Comparison of ENCODE assay signal across 16 mouse cellular contexts in genomic region chr11:121709278-121709677, GRCm38 (mm10). TPM values are rescaled to one million over a fixed set of nuclear protein-coding genes. Genes with fewer than 3 reads are reported as not detected.
DNase-seq lines count a peak whose midpoint lies in the region; TF ChIP-seq lines count a peak whose summit lies in the region.
"Had no signal": no experiment of that assay in that cellular context is flagged by ENCODE, and none has a peak within 500 bp of the region (broad histone marks: within the 10 kb centered on the region; RNA-seq: fewer than 3 reads in every experiment).

No protein-coding gene starts in this region.

- peaks cover 31 to 50% of the 10 kb centered on the region in 2 experiments for H3K4me1 ChIP-seq in MEL (ENCODE audit: control insufficient read depth in 1 of 2, insufficient read depth in 2 of 2, low read length in 2 of 2)

- H3K27me3 ChIP-seq in MEL (ENCODE audit: control insufficient read depth in 1 of 2, insufficient read depth in 2 of 2, low read length in 2 of 2): no peaks in the 10 kb centered on the region
- H3K27me3 ChIP-seq: Patski had no signal

- no peaks in the 10 kb centered on the region for H3K79me2 ChIP-seq in MEL (ENCODE audit: control insufficient read depth, insufficient read depth, low read length, poor library complexity)

- no peak overlapping the region for H3K27ac ChIP-seq in MEL (ENCODE audit: control insufficient read depth, low read depth, low read length)

- no peaks in the 10 kb centered on the region for H3K9me3 ChIP-seq in MEL (replicated peaks; ENCODE audit: insufficient read depth, low read length)
- H3K9me3 ChIP-seq: G1E had no signal

- DNase-seq in MEL (ENCODE audit: low read depth, low spot score): peak; percentile 50
- DNase-seq in heart, adult 9 months (ENCODE audit: low spot score in 2 of 2): no peak
- DNase-seq: adrenal gland, adult 2 months; adrenal gland, adult 8-10 months; adrenal gland, postnatal 10 days; adrenal gland, postnatal 14 days; adrenal gland, postnatal 25 days; adrenal gland, postnatal 36 days; B cell, adult 2 months; cerebellum, adult 11 months; cerebellum, adult 11-12 months; cerebellum, adult 18-20 months; cerebellum, adult 2 months; cerebellum, adult 8-10 months had no signal

- no peak for TF ChIP-seq CTCF in MEL (IDR thresholded peaks at IDR 0.05 in 2 of 3, conservative IDR thresholded peaks at IDR 0.05 in 1 of 3; ENCODE audit: control insufficient read depth in 1 of 3, insufficient read depth in 1 of 3, low read depth in 2 of 3, low read length in 3 of 3, poor library complexity in 1 of 3, severe bottlenecking in 1 of 3)

- peaks cover 0 to 39% of the 10 kb centered on the region in 2 experiments; a peak in 2 of 4 replicates for H3K36me3 ChIP-seq in MEL (ENCODE audit: control insufficient read depth in 1 of 2, insufficient read depth in 2 of 2, low read length in 2 of 2)
- H3K36me3 ChIP-seq: G1E had no signal

- TF ChIP-seq EP300 in MEL (IDR thresholded peaks at IDR 0.05; ENCODE audit: low read depth in 1 of 2, low read length in 2 of 2): peak; percentile 58 to 64

- no peak overlapping the region for H3K9ac ChIP-seq in MEL (ENCODE audit: control insufficient read depth, low read depth, low read length, poor library complexity, severe bottlenecking)

- no peak overlapping the region for H3K4me3 ChIP-seq in MEL (ENCODE audit: control insufficient read depth in 1 of 2, insufficient read depth in 1 of 2, low read depth in 2 of 2, low read length in 2 of 2)

- no peak for TF ChIP-seq POLR2A in MEL (IDR thresholded peaks at IDR 0.05; ENCODE audit: control insufficient read depth in 1 of 2, insufficient read depth in 1 of 2, low read depth in 1 of 2, low read length in 2 of 2, poor library complexity in 1 of 2)

- TF ChIP-seq RAD21 in MEL (IDR thresholded peaks at IDR 0.05; ENCODE audit: low read depth, low read length): no peak

TF ChIP-seq in MEL, 35 proteins besides CTCF, POLR2A, EP300 and RAD21:
- TF ChIP-seq SMC3 (IDR thresholded peaks at IDR 0.05; ENCODE audit: low read depth, low read length) (no peak), UBTF (IDR thresholded peaks at IDR 0.05; ENCODE audit: borderline replicate concordance, insufficient read depth, low read depth, low read length) (no peak), E2F4 (IDR thresholded peaks at IDR 0.05; ENCODE audit: borderline replicate concordance, low read depth, low read length) (no peak), SIN3A (IDR thresholded peaks at IDR 0.05; ENCODE audit: low read length) (no peak), POLR2AphosphoS5 (IDR thresholded peaks at IDR 0.05; ENCODE audit: borderline replicate concordance, low read depth, low read length) (no peak), ELF1 (IDR thresholded peaks at IDR 0.05; ENCODE audit: low read depth, low read length) (no peak), TAL1 (IDR thresholded peaks at IDR 0.05; ENCODE audit: low read length) (peak; percentile 13; the same call in 1 of the 2 replicates), GATA1 (IDR thresholded peaks at IDR 0.05; ENCODE audit: low read depth, low read length) (peak; percentile 50), POLR2AphosphoS2 (IDR thresholded peaks at IDR 0.05; ENCODE audit: low read length) (no peak), MXI1 (IDR thresholded peaks at IDR 0.05; ENCODE audit: low read depth, low read length) (peak; percentile 69; the same call in 1 of the 2 replicates), TBP (IDR thresholded peaks at IDR 0.05; ENCODE audit: low read depth, low read length) (no peak), MAFK (IDR thresholded peaks at IDR 0.05; ENCODE audit: borderline replicate concordance, low read depth, low read length) (no peak), NRF1 (IDR thresholded peaks at IDR 0.05; ENCODE audit: insufficient read depth, low read depth, low read length, poor library complexity, severe bottlenecking) (no peak), CHD1 (IDR thresholded peaks at IDR 0.05; ENCODE audit: low read depth, low read length) (no peak), CHD2 (IDR thresholded peaks at IDR 0.05; ENCODE audit: low read length) (no peak), MYB (IDR thresholded peaks at IDR 0.05; ENCODE audit: low read depth, low read length) (0 out of 2 replicates have a peak, but pooled peaks have one; percentile 15), MAZ (IDR thresholded peaks at IDR 0.05; ENCODE audit: low read depth, low read length) (no peak; the same call in 1 of the 2 replicates), MYC (IDR thresholded peaks at IDR 0.05; ENCODE audit: low read depth, low read length) (no peak), USF2 (IDR thresholded peaks at IDR 0.05; ENCODE audit: borderline replicate concordance in 1 of 2, insufficient read depth in 1 of 2, low read depth in 1 of 2, low read length in 2 of 2) (no peak), USF1 (IDR thresholded peaks at IDR 0.05; ENCODE audit: low read depth, low read length) (no peak), ZMIZ1 (IDR thresholded peaks at IDR 0.05; ENCODE audit: low read depth, low read length) (no peak), ETS1 (IDR thresholded peaks at IDR 0.05; ENCODE audit: low read depth, low read length) (peak; percentile 66), ZNF384 (IDR thresholded peaks at IDR 0.05; ENCODE audit: low read depth, low read length) (no peak), HCFC1 (IDR thresholded peaks at IDR 0.05; ENCODE audit: low read depth, low read length) (no peak), TCF12 (IDR thresholded peaks at IDR 0.05; ENCODE audit: low read depth, low read length) (peak; percentile 57; the same call in 1 of the 2 replicates), MAX (IDR thresholded peaks at IDR 0.05; ENCODE audit: low read length) (no peak), ZKSCAN1 (IDR thresholded peaks at IDR 0.05; ENCODE audit: low read depth, low read length) (no peak), MEF2A (IDR thresholded peaks at IDR 0.05; ENCODE audit: extremely low read depth, insufficient replicate concordance, low read depth, low read length, poor library complexity, severe bottlenecking) (no peak), JUND (IDR thresholded peaks at IDR 0.05; ENCODE audit: low read depth, low read length) (no peak), KAT2A (conservative IDR thresholded peaks at IDR 0.05; ENCODE audit: low read depth, low read length) (no peak), RCOR1 (IDR thresholded peaks at IDR 0.05; ENCODE audit: low read depth, low read length) (peak; percentile 39; the same call in 1 of the 2 replicates), NELFE (IDR thresholded peaks at IDR 0.05; ENCODE audit: low read depth, low read length) (no peak), GABPA (IDR thresholded peaks at IDR 0.05; ENCODE audit: low read depth, low read length) (no peak), ZC3H11A (IDR thresholded peaks at IDR 0.05; ENCODE audit: low read depth, low read length) (no peak), BHLHE40 (IDR thresholded peaks at IDR 0.05; ENCODE audit: borderline replicate concordance, low read depth, low read length) (no peak)

RNA-seq across cellular contexts. Expression of gene Metrnl, which starts 7.9 kb away (rescaled TPM):
- total RNA-seq in MEL (2012; rRNA removed): 2.7 TPM in 2 replicates
- 1 to 10 TPM in 1 of 2 experiments, not detected in 1; 2.9 TPM for polyA plus RNA-seq in MEL (2012; ENCODE audit: insufficient read depth in 1 of 2, insufficient read length in 2 of 2, low read depth in 1 of 2, low replicate concordance in 2 of 2, missing spikeins in 1 of 2)
- total RNA-seq: G1E had no signal
- polyA plus RNA-seq: G1E had no signal

RNA-seq across cellular contexts. Expression of gene B3gntl1, which starts 36.3 kb away (rescaled TPM):
- 3.6 and 4.7 TPM in 2 replicates for total RNA-seq in MEL (2012; rRNA removed)
- 1 to 10 TPM in 1 of 2 experiments, not detected in 1; 5.6 TPM for polyA plus RNA-seq in MEL (2012; ENCODE audit: insufficient read depth in 1 of 2, insufficient read length in 2 of 2, low read depth in 1 of 2, low replicate concordance in 2 of 2, missing spikeins in 1 of 2)
